Mouse (Mus musculus): ENCODE data around the gene Fam234b. TPM values are rescaled to one million over a fixed set of nuclear protein-coding genes. Genes with fewer than 3 reads are reported as not detected.

Gene Fam234b
- polyA plus RNA-seq, 1 experiment from 2014 or later: 112 TPM

DNA sequence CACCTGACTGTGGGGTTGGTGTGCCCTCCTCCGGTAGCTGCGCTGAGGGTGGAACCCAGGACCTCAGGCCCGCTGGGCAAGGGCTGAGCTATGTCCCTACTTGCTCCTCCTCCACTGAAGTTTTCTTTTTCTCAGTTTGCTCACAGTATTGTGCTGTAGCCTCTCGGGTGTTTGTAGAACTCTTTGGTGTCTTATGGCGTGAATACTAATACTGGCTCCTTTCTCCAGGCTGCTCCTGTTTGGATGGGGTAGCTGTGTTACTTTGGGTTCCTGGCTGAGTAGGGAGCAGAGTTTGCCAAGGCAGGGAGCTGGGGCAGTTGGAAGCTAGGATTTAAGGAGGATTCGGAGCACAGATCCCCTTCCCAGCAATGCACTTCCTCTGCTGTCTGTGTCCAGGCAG is 6.0 kb downstream of the Fam234b start:
- Histone ChIP-seq H3K27me3 (no peaks in the 10 kb centered on the region), H3K9ac (no peak overlapping the region), H3K9me3 (no peaks in the 10 kb centered on the region), H3K4me1 (replicated peaks) (peaks cover 21% of the 10 kb centered on the region), H3K36me3 (no peaks in the 10 kb centered on the region), H3K4me3 (no peak overlapping the region), H3K4me2 (no peak overlapping the region), H3K27ac (replicated peaks) (peak overlapping the region; percentile 70)
- peak; percentile 61 for ATAC-seq (ENCODE audit: low FRiP score, low read depth)
- 70% methylated on average over 6 of the region's 6 CpGs for WGBS

DNA sequence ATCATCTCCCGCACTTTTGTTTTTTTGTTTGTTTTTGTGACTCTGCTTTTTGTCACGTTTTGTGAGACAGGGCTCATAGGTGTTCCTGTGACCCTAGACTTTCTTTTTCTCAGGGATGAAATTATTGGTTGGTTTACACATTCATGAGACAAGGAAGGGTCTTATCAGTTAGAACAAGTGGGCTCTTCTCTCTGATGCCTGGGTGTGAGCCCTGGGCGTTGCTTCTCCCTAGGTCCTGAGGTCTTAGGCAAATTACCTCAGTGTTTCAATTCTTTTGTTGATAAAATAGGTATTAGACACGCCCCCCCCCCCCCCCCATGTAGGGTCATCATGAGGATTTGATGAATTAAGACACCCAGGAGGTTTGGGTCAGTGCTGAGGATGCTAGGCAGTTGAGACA is 7.1 kb downstream of the Fam234b start:
- H3K27ac ChIP-seq (replicated peaks): peak overlapping the region; percentile 70; the same call in 1 of the 2 replicates
- H3K9me3 ChIP-seq: no peaks in the 10 kb centered on the region
- peaks cover 10% of the 10 kb centered on the region for H3K4me1 ChIP-seq (replicated peaks)
- no peak for ATAC-seq (ENCODE audit: low FRiP score, low read depth)
- H3K4me2 ChIP-seq: no peak overlapping the region
- no peak overlapping the region for H3K4me3 ChIP-seq
- H3K36me3 ChIP-seq: no peaks in the 10 kb centered on the region
- 69% methylated on average over 4 of the region's 4 CpGs for WGBS
- H3K9ac ChIP-seq: no peak overlapping the region
- no peaks in the 10 kb centered on the region for H3K27me3 ChIP-seq

DNA sequence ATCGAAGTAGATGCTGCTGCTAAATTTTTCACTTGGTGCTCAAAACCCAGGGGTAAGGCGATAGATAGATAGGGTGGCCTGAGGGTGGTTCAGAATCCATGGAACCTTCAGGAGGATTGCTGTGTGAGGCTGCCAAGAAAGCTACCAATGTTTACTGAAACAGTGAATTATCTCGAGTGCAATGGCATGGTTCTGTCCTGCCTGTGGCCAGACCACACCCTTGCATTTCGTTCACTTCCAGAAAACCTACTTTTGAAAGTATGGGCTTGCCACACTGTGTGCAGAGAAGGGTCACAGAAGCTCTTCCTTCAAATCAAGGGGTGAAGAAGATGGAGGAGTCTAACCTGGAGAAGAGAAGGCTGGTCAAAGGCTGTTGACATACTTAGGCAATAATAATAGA is 8.0 kb downstream of the Fam234b start:
- Histone ChIP-seq H3K36me3 (no peaks in the 10 kb centered on the region), H3K27ac (replicated peaks) (no peak overlapping the region), H3K4me2 (no peak overlapping the region), H3K9ac (no peak overlapping the region), H3K4me3 (no peak overlapping the region), H3K27me3 (no peaks in the 10 kb centered on the region), H3K4me1 (replicated peaks) (0 out of 2 replicates have a peak, but pooled peaks cover 3% of the 10 kb centered on the region), H3K9me3 (no peaks in the 10 kb centered on the region)
- 89% methylated on average over 4 of the region's 4 CpGs for WGBS
- ATAC-seq (ENCODE audit: low FRiP score, low read depth): no peak

GRCm38 (mm10) chr6:135206909-135207308 is 9.1 kb downstream of the Fam234b start:
- Histone ChIP-seq H3K27ac (replicated peaks) (peak overlapping the region; percentile 55; the same call in 1 of the 2 replicates), H3K4me3 (no peak overlapping the region), H3K4me2 (no peak overlapping the region), H3K27me3 (no peaks in the 10 kb centered on the region), H3K36me3 (no peaks in the 10 kb centered on the region), H3K9ac (no peak overlapping the region), H3K4me1 (replicated peaks) (0 out of 2 replicates have a peak, but pooled peaks cover 3% of the 10 kb centered on the region), H3K9me3 (no peaks in the 10 kb centered on the region)
- 40% methylated on average over 8 of the region's 8 CpGs for WGBS
- ATAC-seq (ENCODE audit: low FRiP score, low read depth): peak; percentile 39

- Histone ChIP-seq H3K4me1 (replicated peaks) (no peaks in the 10 kb centered on the region), H3K4me3 (no peak overlapping the region), H3K9me3 (no peaks in the 10 kb centered on the region), H3K27ac (replicated peaks) (no peak overlapping the region), H3K36me3 (peaks cover 12% of the 10 kb centered on the region; the same call in 1 of the 2 replicates), H3K27me3 (no peaks in the 10 kb centered on the region), H3K9ac (no peak overlapping the region), H3K4me2 (no peak overlapping the region)
- 61% methylated on average over 7 of the region's 7 CpGs for WGBS
- no peak for ATAC-seq (ENCODE audit: low FRiP score, low read depth)
Observed at GRCm38 (mm10) chr6:135211169-135211568, 13.4 kb downstream of the Fam234b start.

DNA sequence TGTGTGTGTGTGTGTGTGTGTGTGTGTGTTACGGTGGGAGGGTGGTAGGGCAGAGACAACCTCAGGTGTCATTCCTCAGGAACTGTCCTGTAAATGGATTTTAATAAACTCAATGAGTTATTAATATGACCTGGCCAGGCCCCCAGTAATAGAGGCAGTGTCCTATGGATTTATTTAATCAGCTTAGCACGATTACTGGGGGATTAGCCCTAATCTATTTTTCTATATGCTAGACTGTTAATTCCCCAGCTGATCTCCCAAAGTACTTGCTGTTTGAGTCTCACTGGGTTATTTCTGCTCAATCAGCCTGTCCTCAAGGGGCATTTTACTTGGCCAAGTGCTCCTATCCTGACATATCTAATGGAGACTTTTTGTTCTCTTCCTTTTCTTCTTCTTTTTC is 14.9 kb downstream of the Fam234b start:
- Histone ChIP-seq H3K36me3 (peaks cover 19% of the 10 kb centered on the region), H3K9me3 (no peaks in the 10 kb centered on the region), H3K27ac (replicated peaks) (no peak overlapping the region), H3K4me3 (no peak overlapping the region), H3K27me3 (no peaks in the 10 kb centered on the region), H3K9ac (no peak overlapping the region), H3K4me2 (no peak overlapping the region), H3K4me1 (replicated peaks) (no peaks in the 10 kb centered on the region)
- no peak for ATAC-seq (ENCODE audit: low FRiP score, low read depth)
- 77% methylated on average over 2 of the region's 2 CpGs for WGBS

DNA sequence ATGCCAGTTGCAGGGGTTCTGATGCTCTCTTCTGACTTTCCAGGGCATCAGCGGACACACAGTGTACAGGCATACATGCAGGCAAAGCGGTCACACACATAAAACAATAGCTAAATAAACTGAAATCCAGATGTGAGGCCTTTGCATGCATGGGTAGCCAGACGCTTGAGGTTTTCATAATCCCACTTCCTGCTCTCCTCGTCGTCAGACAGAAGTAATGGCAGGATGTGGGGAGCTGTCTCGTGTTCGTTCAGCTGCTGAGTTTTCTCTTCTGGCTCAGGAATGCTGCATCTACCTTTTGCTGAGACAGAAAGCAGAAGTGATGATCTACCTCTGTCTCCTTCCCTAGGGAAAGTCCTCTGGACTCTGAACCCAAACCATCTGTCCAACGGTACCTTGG is 20.6 kb downstream of the Fam234b start:
- H3K36me3 ChIP-seq: peaks cover 37% of the 10 kb centered on the region
- H3K27me3 ChIP-seq: no peaks in the 10 kb centered on the region
- no peak for ATAC-seq (ENCODE audit: low FRiP score, low read depth)
- no peaks in the 10 kb centered on the region for H3K9me3 ChIP-seq
- no peak overlapping the region for H3K9ac ChIP-seq
- no peak overlapping the region for H3K4me3 ChIP-seq
- peaks cover 2% of the 10 kb centered on the region for H3K4me1 ChIP-seq (replicated peaks)
- no peak overlapping the region for H3K4me2 ChIP-seq
- 82% methylated on average over 8 of the region's 8 CpGs for WGBS
- H3K27ac ChIP-seq (replicated peaks): no peak overlapping the region

- Histone ChIP-seq H3K9me3 (no peaks in the 10 kb centered on the region), H3K27ac (replicated peaks) (no peak overlapping the region), H3K9ac (no peak overlapping the region), H3K4me2 (no peak overlapping the region), H3K27me3 (no peaks in the 10 kb centered on the region), H3K4me1 (replicated peaks) (peaks cover 10% of the 10 kb centered on the region), H3K36me3 (peaks cover 30% of the 10 kb centered on the region), H3K4me3 (no peak overlapping the region)
- ATAC-seq (ENCODE audit: low FRiP score, low read depth): no peak
- 86% methylated on average over 5 of the region's 5 CpGs for WGBS
Observed at GRCm38 (mm10) chr6:135219916-135220315, 22.1 kb downstream of the Fam234b start.

DNA sequence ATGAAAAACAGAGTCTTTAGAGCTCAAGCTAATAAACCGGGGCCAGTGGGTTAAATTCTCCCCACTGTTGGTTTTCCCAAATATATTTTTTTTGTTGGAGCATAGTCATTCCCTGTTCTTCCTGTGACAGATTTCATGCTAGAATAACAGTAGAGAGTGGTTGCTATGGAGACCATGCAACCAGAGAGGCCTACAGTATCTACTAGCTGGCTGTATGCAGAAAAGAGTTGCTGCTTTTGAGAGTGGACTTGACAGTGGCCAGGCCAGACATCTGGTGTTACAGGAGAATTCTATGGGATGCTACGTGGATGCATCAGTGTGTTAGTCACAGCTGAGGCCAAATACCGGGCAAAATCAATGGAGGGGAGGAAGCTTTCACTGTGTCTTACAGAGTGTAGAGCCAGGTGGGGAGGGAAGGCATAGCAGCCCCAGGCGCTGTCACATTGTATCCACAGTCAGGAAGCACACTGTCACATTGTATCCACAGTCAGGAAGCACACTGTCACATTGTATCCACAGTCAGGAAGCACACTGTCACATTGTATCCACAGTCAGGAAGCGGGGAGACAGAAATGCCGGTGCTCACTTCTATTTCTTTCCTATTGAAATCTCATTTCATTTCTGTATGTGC is 26.1 kb downstream of the Fam234b start:
- peak overlapping the region; percentile 58 for H3K27ac ChIP-seq (replicated peaks)
- peaks cover 29% of the 10 kb centered on the region; the same call in 1 of the 2 replicates for H3K36me3 ChIP-seq
- H3K27me3 ChIP-seq: no peaks in the 10 kb centered on the region
- H3K4me1 ChIP-seq (replicated peaks): peaks cover 10% of the 10 kb centered on the region
- H3K4me3 ChIP-seq: no peak overlapping the region
- no peak overlapping the region for H3K9ac ChIP-seq
- ATAC-seq (ENCODE audit: low FRiP score, low read depth): peak; percentile 84
- H3K9me3 ChIP-seq: no peaks in the 10 kb centered on the region
- 50% methylated on average over 6 of the region's 6 CpGs for WGBS
- no peak overlapping the region for H3K4me2 ChIP-seq

- Histone ChIP-seq H3K36me3 (peaks cover 35% of the 10 kb centered on the region), H3K4me1 (replicated peaks) (peaks cover 7% of the 10 kb centered on the region), H3K27me3 (no peaks in the 10 kb centered on the region), H3K27ac (replicated peaks) (no peak overlapping the region), H3K9ac (no peak overlapping the region), H3K4me3 (no peak overlapping the region), H3K4me2 (no peak overlapping the region), H3K9me3 (no peaks in the 10 kb centered on the region)
- no peak for ATAC-seq (ENCODE audit: low FRiP score, low read depth)
- WGBS: 45% methylated on average over 10 of the region's 10 CpGs
Observed at GRCm38 (mm10) chr6:135228465-135228941, 30.7 kb downstream of the Fam234b start.

- H3K4me3 ChIP-seq: no peak overlapping the region
- H3K36me3 ChIP-seq: peaks cover 42% of the 10 kb centered on the region
- H3K4me1 ChIP-seq (replicated peaks): no peaks in the 10 kb centered on the region
- no peaks in the 10 kb centered on the region for H3K27me3 ChIP-seq
- ATAC-seq (ENCODE audit: low FRiP score, low read depth): no peak
- no peaks in the 10 kb centered on the region for H3K9me3 ChIP-seq
- H3K9ac ChIP-seq: no peak overlapping the region
- no peak overlapping the region for H3K27ac ChIP-seq (replicated peaks)
- 93% methylated on average over 6 of the region's 6 CpGs for WGBS
- H3K4me2 ChIP-seq: no peak overlapping the region
Observed at GRCm38 (mm10) chr6:135230586-135230985, 32.8 kb downstream of the Fam234b start.

DNA sequence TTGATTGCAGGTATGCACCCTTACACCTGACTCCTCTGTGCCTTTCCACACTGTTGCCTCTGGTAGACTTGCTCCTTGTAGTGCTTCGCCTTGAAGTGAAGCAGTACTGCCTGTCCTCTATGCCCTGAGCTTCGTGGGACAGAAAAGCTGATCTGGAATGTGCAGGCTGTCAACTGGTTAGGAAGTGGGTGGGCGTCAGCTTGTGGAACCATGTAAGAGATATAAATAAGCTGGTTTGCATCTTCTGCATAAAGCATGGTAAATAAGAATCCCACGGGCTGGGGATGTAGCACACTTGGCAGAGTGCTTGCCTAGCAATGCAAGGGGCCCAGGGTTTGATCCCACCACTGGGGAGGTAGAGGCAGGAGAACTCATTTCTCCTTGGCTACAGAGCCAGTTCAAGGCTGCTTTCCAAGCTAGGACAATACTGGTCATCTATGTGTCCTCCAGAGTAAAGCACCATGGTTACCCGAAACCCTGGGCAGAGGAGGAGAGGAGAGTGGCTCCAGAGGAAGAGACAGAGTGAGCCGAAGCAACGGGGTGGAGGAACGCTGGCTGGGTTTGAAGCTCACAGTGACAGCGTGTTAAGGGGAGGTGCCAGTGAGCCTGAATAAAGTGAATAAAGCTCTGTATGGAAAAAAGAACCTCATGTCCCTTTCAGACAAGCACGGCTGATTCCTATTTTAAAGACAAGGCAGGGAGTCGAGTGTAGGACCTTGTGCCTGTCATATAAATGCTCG is 34.8 kb downstream of the Fam234b start:
- Histone ChIP-seq H3K27me3 (no peaks in the 10 kb centered on the region), H3K27ac (replicated peaks) (no peak overlapping the region), H3K4me3 (no peak overlapping the region), H3K4me1 (replicated peaks) (no peaks in the 10 kb centered on the region), H3K36me3 (peaks cover 37% of the 10 kb centered on the region), H3K4me2 (no peak overlapping the region), H3K9me3 (no peaks in the 10 kb centered on the region), H3K9ac (no peak overlapping the region)
- WGBS: 52% methylated on average over 12 of the region's 12 CpGs
- ATAC-seq (ENCODE audit: low FRiP score, low read depth): no peak

All from hindbrain, embryonic 15.5 days (tissue).